Mouse (Mus musculus): ENCODE measurements around the gene Nfia.

The Nfia gene

GRCm38 (mm10) chr4:97962856-97963255 lies 190.3 kb downstream of the Nfia start:
- DNase-seq = no peak

GRCm38 (mm10) chr4:97963951-97964350 lies 191.4 kb downstream of the Nfia start:
- no peak for DNase-seq

GRCm38 (mm10) chr4:97968786-97969348 lies 196.3 kb downstream of the Nfia start:
- no peak for DNase-seq

DNA sequence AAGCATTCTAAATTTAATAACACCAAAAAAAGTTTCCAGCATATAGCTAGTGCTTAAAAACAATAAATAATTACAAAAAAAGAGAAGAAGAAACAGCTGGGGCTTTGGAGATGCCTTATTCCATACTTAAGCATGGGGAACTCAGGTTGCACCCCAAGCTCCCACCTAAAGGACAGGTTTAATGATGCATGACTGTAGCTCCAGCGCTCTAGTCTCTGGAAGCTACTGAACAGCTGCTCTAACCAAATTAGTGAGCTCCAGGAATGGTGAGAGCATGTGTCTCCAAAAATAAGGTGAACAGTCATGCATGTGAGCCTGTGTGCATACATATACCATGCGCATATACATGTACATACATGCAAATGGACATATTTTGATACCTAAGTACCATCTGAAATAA lies 200.5 kb downstream of the Nfia start:
- no peak for DNase-seq

- no peak for DNase-seq
These were observed 201.5 kb downstream of the Nfia start for GRCm38 (mm10) chr4:97974037-97974436.

GRCm38 (mm10) chr4:97976891-97977290 lies 204.4 kb downstream of the Nfia start:
- no peak for DNase-seq

DNA sequence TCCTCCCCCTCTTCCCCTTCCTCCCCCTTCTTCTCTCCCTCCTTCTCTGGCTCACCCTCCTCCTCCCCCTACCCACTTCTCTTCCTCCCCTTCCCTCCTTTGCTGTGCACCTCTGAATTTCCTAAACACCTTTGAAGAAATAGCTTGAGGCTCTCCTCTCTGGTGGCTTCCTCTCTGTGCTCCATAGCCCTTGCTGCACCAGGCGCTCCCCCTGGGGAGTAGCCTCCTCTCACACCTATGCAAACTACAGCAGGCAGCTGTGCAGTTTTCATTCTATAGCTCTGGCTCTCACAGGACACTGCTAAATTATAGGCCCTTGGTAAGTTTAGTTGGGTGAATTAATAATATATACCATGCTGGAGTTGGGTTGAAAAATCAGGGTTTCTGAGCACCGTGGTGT lies 211.8 kb downstream of the Nfia start:
- no peak for DNase-seq

GRCm38 (mm10) chr4:97986056-97986734 lies 213.7 kb downstream of the Nfia start:
- DNase-seq = peak; percentile 41 to 73

DNA sequence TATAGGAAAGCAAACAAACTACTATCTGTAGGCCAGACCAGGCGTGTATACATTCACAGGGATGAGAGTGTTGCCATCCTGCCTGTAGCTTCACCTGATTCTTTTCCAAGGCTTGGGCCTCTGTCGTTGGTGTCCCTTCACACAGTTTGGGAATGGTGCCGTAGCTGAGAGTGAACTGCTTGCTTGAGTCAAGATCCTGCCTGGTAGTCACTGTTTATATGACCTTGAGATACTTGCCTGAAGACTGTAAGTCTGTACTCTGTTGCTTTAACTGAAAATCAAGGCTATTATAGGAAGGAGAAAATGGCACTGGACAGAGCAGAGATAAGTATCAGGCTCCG lies 214.2 kb downstream of the Nfia start:
- DNase-seq = no peak

- DNase-seq = no peak
These were observed 216.2 kb downstream of the Nfia start for GRCm38 (mm10) chr4:97988703-97989102.

DNA sequence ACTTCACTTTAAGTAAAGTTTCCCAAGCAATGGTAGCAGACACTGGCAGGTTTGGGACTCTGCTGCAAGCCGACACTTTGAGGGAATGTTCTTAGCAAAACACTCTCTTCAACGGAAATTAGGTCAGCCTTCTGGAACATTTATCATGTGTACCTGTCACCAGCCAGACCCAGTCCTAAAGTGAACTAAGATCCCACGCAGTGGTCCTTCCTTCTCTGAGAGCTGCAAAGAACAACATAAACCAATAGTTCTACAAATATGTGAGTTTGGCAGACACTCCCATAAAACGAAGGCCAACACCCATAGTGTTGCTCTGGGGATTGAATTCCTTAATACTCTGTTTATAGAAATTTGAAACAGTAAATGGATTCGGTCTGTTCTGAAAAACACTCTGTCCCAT lies 217.9 kb downstream of the Nfia start:
- peak in 1 of 2 experiments; percentile 29 for DNase-seq

GRCm38 (mm10) chr4:97991395-97991794 lies 218.9 kb downstream of the Nfia start:
- DNase-seq = no peak

DNA sequence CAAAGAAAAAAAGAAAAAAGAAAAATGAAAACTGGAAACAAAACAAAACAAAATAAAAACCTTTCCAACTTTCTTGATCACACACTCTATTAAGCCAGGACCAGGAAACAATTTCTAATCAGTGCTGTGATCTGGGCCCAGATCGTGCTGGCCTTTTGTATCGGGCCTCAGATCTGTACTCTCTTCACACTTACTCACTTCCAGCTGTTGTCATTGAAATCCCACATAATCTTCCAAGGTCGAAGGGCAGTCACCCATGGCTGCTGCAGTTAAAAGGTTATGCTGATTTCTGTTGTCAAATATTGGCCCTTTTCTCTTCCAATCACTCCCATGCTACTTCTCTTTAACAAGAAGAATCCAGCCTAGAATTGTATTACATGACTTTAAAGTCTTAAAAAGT lies 219.3 kb downstream of the Nfia start:
- no peak for DNase-seq

DNA sequence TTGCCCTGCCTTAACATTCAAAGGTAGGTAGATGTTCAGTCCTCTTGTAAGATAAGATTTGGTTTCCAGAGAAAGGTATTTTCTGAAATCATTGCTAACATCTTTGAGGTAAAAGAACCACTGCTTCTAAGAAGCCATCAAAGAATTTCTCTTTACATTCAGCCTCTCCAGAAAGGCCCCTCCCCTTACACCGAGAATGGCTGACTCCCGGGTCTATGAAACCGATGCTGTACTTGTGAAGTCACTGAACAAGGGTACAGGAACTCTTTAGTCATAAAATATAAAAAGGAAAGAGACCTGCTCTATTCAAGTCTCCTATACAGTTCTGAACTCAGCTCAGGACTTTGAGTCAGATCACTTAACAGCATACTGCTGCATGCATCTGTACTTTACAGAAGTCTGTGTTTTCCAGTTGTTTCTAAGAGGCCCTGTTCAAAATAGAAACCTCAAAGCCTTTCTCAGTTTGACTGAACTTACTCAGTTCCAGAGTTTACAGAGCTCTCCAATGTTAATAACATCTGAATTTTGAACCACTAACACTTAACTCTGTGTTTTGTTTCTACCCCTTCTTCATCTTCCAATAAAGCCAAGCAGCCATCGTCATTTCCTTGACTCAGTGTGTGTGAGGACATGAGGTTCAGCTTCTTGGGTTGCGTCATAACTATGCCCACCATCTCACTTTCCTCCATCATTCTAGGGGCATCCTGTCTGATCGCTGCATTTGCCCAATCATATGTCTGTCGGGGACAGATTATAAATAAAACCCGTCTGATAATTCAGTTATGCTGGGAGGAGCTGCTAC lies 223.6 kb downstream of the Nfia start:
- no peak for DNase-seq

GRCm38 (mm10) chr4:97997151-97997817 lies 224.8 kb downstream of the Nfia start:
- DNase-seq = no peak

GRCm38 (mm10) chr4:98002206-98002605 lies 229.7 kb downstream of the Nfia start:
- no peak for DNase-seq

DNA sequence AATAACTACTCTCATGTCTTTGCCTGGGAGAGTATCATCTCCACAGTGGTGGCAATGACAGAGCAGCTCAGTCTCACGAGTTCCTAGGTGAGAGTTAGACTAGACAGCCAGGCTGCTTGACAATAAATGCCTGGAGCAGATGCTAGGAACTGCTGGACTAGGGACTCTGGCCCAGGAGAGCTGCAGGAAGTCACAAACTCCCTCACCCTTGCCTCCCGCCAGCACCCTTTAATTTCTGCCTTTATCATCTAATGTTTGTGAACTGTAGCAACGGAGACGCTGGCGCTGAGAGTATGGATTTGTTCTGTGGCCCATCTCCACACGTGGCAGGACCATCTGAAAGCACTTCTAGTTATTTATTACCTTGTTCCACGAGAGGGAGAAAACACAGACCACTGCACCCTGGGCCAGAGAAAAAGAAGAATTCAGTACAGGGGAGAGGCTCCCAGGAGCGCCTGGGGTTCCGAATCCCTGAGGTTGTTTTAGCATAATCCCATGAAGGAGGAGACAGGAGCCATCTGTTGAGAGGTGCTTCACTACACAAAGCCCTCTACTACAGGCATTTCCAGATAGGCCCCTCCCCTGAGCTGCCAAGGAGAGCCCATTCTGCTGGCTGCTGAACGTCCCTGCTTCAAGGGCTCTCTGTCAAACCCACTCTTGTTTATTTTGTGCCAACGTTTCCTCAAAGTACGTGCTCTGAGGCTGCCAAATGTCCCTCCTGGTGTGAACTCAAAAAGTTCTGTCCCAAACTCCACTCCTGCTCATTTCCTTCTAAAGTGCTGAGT lies 231.0 kb downstream of the Nfia start:
- peak; percentile 24 to 33 for DNase-seq

- peak; percentile 65 to 70 for DNase-seq
These were observed 231.6 kb downstream of the Nfia start for GRCm38 (mm10) chr4:98004108-98004625.

DNA sequence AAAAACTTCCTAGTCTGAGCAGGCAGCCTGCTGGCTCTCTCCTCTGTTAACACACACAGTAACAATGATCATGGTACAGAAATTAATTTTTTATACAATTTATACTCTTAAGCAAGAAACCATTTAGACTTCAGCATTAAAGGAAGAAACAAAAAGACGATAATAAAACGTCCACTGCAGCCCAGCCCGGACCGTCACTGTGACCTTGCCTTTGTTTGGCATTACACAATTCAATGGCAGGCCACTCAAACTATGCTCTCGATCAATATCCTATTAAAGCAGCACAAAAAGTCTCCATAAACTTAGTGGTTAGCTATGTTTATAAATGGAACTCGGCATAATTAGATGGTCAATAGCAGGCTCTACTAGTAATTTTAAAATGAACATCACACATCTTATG lies 232.5 kb downstream of the Nfia start:
- DNase-seq = no peak

DNA sequence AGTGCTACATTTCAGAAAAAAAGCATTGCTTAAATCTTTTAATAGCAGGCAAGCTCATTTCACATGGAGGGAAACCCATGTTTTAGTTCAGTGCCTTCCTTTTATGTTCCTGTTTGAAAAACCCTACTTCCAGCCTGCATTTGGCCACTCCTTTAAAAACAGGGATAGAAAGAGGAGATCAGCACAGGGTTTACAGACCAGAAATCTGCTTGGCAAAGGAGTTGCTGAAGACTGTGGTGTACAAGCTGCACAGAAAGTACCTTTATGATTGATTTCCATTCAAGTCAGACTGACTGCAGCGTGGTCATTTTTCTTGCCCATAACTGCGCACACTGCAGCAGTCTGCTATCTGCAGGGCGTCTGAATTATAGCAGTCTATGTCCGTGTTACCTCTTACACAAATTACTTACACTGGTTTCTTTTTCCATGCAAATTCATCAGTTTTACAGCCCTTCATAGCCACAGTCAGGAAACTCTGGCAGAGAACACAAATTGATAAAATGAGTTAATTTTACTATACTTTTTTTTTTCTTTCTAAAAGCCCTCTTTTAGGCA lies 236.4 kb downstream of the Nfia start:
- DNase-seq = no peak

- DNase-seq = no peak
These were observed 237.4 kb downstream of the Nfia start for GRCm38 (mm10) chr4:98009966-98010365.

GRCm38 (mm10) chr4:98019811-98020210 lies 247.3 kb downstream of the Nfia start:
- no peak for DNase-seq
